Mouse (Mus musculus) B cell, adult 62 days (primary cell): ENCODE results near the gene Eps15. TPM values are rescaled to one million over a fixed set of nuclear protein-coding genes. Genes with fewer than 3 reads are reported as not detected.

Experiments used
- total RNA-seq: library from RNA; stranded (reverse); gene quantifications from 4 replicates; pipeline ENCODE4 v1.2.4, GENCODE M21; 2023

Eps15 gene
- total RNA-seq = 96.1 to 111 TPM (median 106 TPM) in 4 replicates

DNA sequence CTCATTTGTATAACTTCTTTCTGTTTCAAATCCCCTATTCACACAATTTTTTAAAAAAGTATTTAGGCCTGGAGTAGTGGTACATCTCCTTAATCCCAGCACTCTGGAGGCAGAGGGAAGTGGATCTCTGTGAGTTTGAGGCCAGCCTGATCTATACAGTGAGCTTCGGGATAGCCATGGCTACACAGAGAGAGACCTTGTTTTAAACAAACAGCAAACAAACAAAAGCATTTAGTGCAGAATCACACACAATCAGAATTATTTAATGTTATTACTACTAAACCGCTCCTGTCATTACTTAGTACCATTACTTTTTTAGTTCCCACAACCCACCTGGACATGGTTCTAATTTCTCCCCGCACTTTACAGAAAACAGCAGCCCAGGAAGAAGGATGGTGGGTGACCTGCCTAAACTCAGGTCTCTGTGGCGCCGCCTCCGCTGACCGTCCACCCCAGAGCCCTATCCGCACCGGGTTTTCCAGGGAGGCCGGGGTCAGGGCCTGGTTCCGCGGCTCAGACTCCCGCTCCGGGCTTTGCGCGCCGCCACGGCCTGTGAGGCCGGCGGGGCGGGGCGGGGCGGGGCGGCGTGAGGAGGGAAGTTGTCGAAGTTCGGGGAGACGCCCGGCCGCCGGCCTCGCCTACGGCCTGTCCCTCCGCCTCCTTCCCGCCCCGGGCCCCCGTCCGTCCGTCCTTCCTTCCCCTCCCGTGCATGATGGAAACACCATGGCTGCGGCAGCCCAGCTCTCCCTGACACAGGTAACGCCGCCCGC, at the start of gene Eps15:
Gene Eps15, plus strand, starts transcription at position 580 of the 770 bp plus-strand sequence.

DNA sequence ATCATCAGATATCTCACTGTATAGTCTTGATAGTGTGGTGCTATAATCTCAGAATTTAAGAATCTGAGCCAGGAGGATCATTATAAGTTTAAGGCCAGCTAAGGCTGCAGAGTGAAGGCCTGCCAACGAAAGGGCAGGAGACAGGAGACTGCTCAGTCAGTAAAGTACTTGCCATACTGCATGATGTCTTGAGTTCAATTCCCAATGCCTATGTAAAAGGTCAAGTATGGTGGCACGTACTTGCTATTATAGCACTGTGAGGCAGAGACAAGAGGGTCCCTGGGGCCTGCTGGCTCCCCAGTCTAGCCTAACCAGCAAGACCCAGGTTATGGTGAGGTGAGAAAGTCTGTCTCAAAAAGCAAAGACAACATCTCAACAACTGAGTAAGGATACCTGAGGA, 45.9 kb upstream of the Eps15 start, which contains the start of gene Calr4:
Gene Calr4, plus strand, starts transcription at position 301 of the 400 bp plus-strand sequence.

GRCm38 (mm10) chr4:109406486-109407175, 126.6 kb downstream of the Eps15 start, which contains the start of gene Ttc39a:
Gene Ttc39a (plus strand): TSS chr4:109406623.

Other genes starting within 250 kb of the Eps15 start
- 162 to 169 TPM (median 168 TPM) in 4 replicates for gene Osbpl9, start 78.0 kb upstream of the Eps15 start, total RNA-seq
- gene Calr4, start 45.8 kb upstream of the Eps15 start, total RNA-seq = not detected in 4 replicates
- 0.47 TPM in 1 of 4 replicates, not detected in the others for gene Ttc39a, start 126.4 kb downstream of the Eps15 start, total RNA-seq
- 17.9 to 20.1 TPM (median 19.5 TPM) in 4 replicates for gene Rnf11, start 204.5 kb downstream of the Eps15 start, total RNA-seq